Mouse (Mus musculus) CD8-positive naive resting alpha-beta T cell, adult 2 months (primary cell): ENCODE data around the gene Pgp.

ENCODE experiments used
- DNase-seq, 2 experiments: peaks; one replicate each; pipeline ENCODE4 v3.0.0; 2022; ENCODE audit warnings: low read depth in 2 of 2, low spot score in 2 of 2

Gene Pgp

GRCm38 (mm10) chr17:24481027-24481815, 11.0 kb downstream of the Pgp start:
- DNase-seq = no peak

GRCm38 (mm10) chr17:24483495-24483894, 13.3 kb downstream of the Pgp start:
- no peak for DNase-seq

- no peak for DNase-seq
Observed at GRCm38 (mm10) chr17:24485090-24485860, 15.1 kb downstream of the Pgp start.

GRCm38 (mm10) chr17:24488186-24488661, 18.0 kb downstream of the Pgp start, which contains the start of gene Caskin1:
Gene Caskin1, plus strand, starts transcription at chr17:24488601.
- no peak for DNase-seq

- DNase-seq = no peak
Observed at GRCm38 (mm10) chr17:24488662-24489264, 18.6 kb downstream of the Pgp start.

DNA sequence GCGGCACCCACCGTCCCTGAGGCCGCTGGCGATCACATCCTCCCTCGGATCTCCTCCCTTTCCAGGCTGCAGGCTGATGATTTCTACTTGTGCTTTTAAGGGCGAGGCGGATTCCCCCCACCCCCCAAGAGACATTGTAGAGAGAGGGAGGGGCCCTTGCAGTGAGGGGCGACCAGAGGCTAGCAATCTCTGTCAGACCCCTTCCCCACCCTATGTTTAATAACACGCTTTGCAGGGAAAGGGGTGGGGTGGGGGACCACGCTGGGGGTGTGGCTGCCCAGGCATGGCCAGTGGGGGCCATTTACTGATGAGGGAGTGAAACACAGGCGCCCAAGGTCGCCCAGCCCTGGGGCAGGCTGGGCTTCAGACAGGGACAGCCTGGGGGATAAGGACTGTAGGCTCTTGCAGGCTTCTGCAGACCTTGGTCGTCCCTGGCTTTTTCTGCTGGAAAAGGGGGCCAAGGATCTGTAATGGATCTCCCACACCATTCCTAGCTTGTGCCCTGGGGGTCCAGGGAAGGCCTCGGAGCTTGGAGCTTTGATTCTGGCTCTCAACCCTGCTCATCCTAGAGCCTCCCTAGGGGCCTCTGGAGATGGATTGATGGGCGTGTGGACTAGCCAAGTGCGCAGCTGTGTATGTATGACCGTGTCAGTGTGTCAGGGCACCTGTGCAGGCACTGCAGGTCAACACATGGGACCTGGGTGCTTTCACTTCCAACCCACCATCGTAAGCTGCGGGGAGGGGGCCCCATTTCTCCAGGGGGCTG, 19.3 kb downstream of the Pgp start:
- DNase-seq = no peak

DNA sequence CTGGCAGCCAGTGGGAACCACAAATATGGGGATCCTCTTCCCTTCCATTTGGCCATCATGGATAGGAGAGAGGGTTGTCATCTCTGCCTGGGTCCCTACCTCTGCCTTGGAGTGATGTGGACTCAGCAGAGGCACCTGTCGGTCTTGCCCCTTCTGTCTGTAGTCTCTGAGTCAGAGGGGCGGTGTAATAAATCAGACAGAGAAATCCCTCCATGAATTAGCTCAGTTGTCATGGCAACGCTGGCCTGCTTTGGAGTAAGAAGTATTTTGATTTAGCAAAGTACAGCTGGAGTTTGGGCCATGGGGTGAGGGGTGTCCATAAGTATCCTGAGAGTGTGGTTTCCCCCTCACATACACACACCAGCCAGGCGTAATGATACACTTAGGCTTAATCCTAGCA, 20.2 kb downstream of the Pgp start:
- DNase-seq = no peak

- DNase-seq = peak; percentile 33 to 52
Observed at GRCm38 (mm10) chr17:24494627-24495335, 24.6 kb downstream of the Pgp start.

DNA sequence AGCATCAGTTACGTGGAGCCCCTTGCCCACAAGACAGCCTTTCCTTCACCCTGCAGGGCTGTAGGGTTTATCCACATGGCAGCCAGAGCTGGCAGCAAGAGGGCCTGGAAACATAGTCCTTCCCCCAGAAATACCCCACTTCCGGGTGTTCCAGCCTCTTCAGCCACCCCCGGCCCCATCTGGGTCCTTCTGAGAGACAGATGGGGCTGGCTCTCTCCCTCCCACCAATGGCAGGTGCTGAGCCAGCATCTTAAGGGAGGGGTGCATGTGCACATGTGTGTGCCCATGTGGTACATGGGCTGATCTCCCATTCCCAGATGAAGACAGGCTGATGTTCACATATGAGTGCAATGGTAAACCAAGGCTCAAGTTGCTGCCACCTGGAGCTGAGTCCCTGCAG, 25.3 kb downstream of the Pgp start:
- DNase-seq = no peak

GRCm38 (mm10) chr17:24496026-24496425, 25.8 kb downstream of the Pgp start:
- DNase-seq = no peak

GRCm38 (mm10) chr17:24502208-24502607, 32.0 kb downstream of the Pgp start:
- DNase-seq = no peak

DNA sequence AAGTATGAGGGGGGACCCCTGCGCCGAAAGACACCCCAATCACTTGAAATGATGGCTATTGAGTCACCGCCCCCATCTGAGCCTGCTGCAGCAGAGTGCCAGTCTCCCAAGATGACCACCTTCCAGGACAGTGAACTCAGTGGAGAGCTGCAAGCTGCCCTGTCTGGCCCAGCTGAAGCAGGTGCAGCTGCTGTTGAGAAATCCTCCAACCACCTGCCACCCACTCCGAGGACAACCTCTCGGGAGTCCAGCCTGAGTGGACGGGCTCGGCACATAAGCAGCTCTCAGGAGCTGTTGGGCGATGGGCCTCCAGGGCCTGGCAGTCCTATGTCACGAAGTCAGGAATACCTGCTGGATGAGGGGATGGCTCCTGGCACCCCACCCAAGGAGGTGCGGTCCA, 33.9 kb downstream of the Pgp start:
- DNase-seq = no peak

GRCm38 (mm10) chr17:24505286-24505955, 35.2 kb downstream of the Pgp start:
- DNase-seq = no peak

- DNase-seq = no peak
Observed at GRCm38 (mm10) chr17:24506332-24507070, 36.3 kb downstream of the Pgp start.

DNA sequence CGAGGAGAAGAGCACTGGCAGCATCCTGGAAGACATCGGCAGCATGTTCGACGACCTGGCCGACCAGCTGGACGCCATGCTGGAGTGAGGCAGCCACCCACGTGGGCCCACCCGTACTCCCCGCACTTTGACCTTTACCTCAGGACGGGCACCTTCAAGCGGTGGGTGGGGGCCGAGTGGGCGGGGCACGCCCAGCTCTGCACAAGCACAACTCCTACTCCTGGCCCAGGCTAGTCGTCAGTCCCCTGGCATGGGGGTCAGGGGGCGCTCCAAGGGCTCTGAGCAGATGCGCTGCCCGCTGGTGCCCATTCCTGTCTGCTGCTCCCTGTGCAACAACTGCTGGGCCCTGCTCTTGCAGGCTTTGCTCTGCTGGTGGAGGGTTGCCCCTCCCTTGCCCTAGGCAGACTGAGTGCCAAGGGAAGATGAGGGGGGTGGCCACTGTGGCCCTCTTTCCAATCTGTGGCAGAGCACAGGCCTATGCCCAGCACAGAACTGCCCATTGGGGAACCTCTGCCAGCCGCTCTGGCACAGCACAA, 37.0 kb downstream of the Pgp start:
- no peak for DNase-seq

GRCm38 (mm10) chr17:24507806-24508460, 37.7 kb downstream of the Pgp start:
- DNase-seq = no peak

DNA sequence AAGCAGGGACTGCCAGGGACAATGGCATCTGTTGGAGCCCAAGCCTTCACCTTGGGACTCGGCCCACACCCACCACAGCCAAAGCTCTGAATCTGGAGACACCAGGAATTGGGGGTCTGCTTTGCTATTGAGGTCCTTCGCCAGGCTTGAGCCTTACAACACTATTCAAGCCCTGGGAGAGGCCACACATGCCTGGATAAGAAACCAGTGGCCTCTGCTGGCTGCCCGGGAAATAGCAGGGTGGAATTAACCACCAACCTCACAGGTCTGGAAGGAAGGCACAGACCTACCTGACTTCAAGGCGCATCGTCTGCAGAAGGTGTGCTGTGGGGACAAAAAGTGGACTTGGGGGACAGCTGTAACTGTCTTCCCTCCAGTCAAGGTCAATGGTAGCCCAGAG, 43.4 kb downstream of the Pgp start:
- DNase-seq = no peak
